Mouse (Mus musculus): ENCODE results near the gene Naa11. TPM values are rescaled to one million over a fixed set of nuclear protein-coding genes. Genes with fewer than 3 reads are reported as not detected.

Naa11 gene
- polyA plus RNA-seq, 1 experiment from 2014 or later: not detected

GRCm38 (mm10) chr5:97379976-97380375, 12.2 kb downstream of the Naa11 start:
- Histone ChIP-seq H3K27ac (no peak overlapping the region), H3K9me3 (replicated peaks; ENCODE audit: low read length) (no peaks in the 10 kb centered on the region), H3K4me1 (replicated peaks; ENCODE audit: insufficient read depth, low read length) (no peaks in the 10 kb centered on the region), H3K4me3 (replicated peaks; ENCODE audit: low read depth, low read length) (no peak overlapping the region), H3K4me2 (ENCODE audit: low read length) (no peak overlapping the region), H3K27me3 (ENCODE audit: insufficient read depth, low read length) (no peaks in the 10 kb centered on the region), H3K9ac (ENCODE audit: low read depth, low read length) (no peak overlapping the region), H3K36me3 (ENCODE audit: insufficient read depth, low read length) (no peaks in the 10 kb centered on the region)
- no peak for TF ChIP-seq CTCF (IDR thresholded peaks at IDR 0.05; ENCODE audit: low read depth)
- ATAC-seq (replicated peaks; ENCODE audit: low FRiP score, low read depth) (no peak), DNase-seq (ENCODE audit: low spot score) (no peak)
- 53% methylated on average over 3 of the region's 3 CpGs for WGBS

- H3K27me3 ChIP-seq (ENCODE audit: insufficient read depth, low read length): no peaks in the 10 kb centered on the region
- H3K9ac ChIP-seq (ENCODE audit: low read depth, low read length): no peak overlapping the region
- H3K9me3 ChIP-seq (replicated peaks; ENCODE audit: low read length): no peaks in the 10 kb centered on the region
- TF ChIP-seq CTCF (IDR thresholded peaks at IDR 0.05; ENCODE audit: low read depth): no peak
- H3K4me3 ChIP-seq (replicated peaks; ENCODE audit: low read depth, low read length): no peak overlapping the region
- no peak overlapping the region for H3K27ac ChIP-seq
- 80% methylated on average over 8 of the region's 8 CpGs for WGBS
- H3K36me3 ChIP-seq (ENCODE audit: insufficient read depth, low read length): no peaks in the 10 kb centered on the region
- no peak overlapping the region for H3K4me2 ChIP-seq (ENCODE audit: low read length)
- ATAC-seq (replicated peaks; ENCODE audit: low FRiP score, low read depth) (no peak), DNase-seq (ENCODE audit: low spot score) (no peak)
- H3K4me1 ChIP-seq (replicated peaks; ENCODE audit: insufficient read depth, low read length): no peaks in the 10 kb centered on the region
These were observed 27.4 kb downstream of the Naa11 start for GRCm38 (mm10) chr5:97364781-97365180.

GRCm38 (mm10) chr5:97364252-97364651, 27.9 kb downstream of the Naa11 start:
- Histone ChIP-seq H3K4me1 (replicated peaks; ENCODE audit: insufficient read depth, low read length) (no peaks in the 10 kb centered on the region), H3K9ac (ENCODE audit: low read depth, low read length) (no peak overlapping the region), H3K27me3 (ENCODE audit: insufficient read depth, low read length) (no peaks in the 10 kb centered on the region), H3K27ac (no peak overlapping the region), H3K4me3 (replicated peaks; ENCODE audit: low read depth, low read length) (no peak overlapping the region), H3K9me3 (replicated peaks; ENCODE audit: low read length) (no peaks in the 10 kb centered on the region), H3K36me3 (ENCODE audit: insufficient read depth, low read length) (no peaks in the 10 kb centered on the region), H3K4me2 (ENCODE audit: low read length) (no peak overlapping the region)
- no peak for TF ChIP-seq CTCF (IDR thresholded peaks at IDR 0.05; ENCODE audit: low read depth)
- DNase-seq (ENCODE audit: low spot score) (no peak), ATAC-seq (replicated peaks; ENCODE audit: low FRiP score, low read depth) (no peak)
- 57% methylated on average over 8 of the region's 8 CpGs for WGBS

- Histone ChIP-seq H3K36me3 (ENCODE audit: insufficient read depth, low read length) (no peaks in the 10 kb centered on the region), H3K9ac (ENCODE audit: low read depth, low read length) (no peak overlapping the region), H3K27ac (no peak overlapping the region), H3K4me1 (replicated peaks; ENCODE audit: insufficient read depth, low read length) (no peaks in the 10 kb centered on the region), H3K4me3 (replicated peaks; ENCODE audit: low read depth, low read length) (no peak overlapping the region), H3K9me3 (replicated peaks; ENCODE audit: low read length) (no peaks in the 10 kb centered on the region), H3K4me2 (ENCODE audit: low read length) (no peak overlapping the region), H3K27me3 (ENCODE audit: insufficient read depth, low read length) (no peaks in the 10 kb centered on the region)
- ATAC-seq (replicated peaks; ENCODE audit: low FRiP score, low read depth) (no peak), DNase-seq (ENCODE audit: low spot score) (no peak)
- WGBS: 28% methylated on average over 2 of the region's 2 CpGs
- TF ChIP-seq CTCF (IDR thresholded peaks at IDR 0.05; ENCODE audit: low read depth): no peak
These were observed 29.6 kb downstream of the Naa11 start for GRCm38 (mm10) chr5:97362539-97362938.

GRCm38 (mm10) chr5:97359104-97359503, 33.1 kb downstream of the Naa11 start:
- DNase-seq (ENCODE audit: low spot score) (no peak), ATAC-seq (replicated peaks; ENCODE audit: low FRiP score, low read depth) (no peak)
- H3K27me3 ChIP-seq (ENCODE audit: insufficient read depth, low read length): no peaks in the 10 kb centered on the region
- TF ChIP-seq CTCF (IDR thresholded peaks at IDR 0.05; ENCODE audit: low read depth): no peak
- H3K27ac ChIP-seq: no peak overlapping the region
- H3K4me1 ChIP-seq (replicated peaks; ENCODE audit: insufficient read depth, low read length): no peaks in the 10 kb centered on the region
- H3K9me3 ChIP-seq (replicated peaks; ENCODE audit: low read length): no peaks in the 10 kb centered on the region
- H3K4me2 ChIP-seq (ENCODE audit: low read length): no peak overlapping the region
- H3K9ac ChIP-seq (ENCODE audit: low read depth, low read length): no peak overlapping the region
- H3K36me3 ChIP-seq (ENCODE audit: insufficient read depth, low read length): no peaks in the 10 kb centered on the region
- WGBS: 55% methylated on average over 4 of the region's 4 CpGs
- H3K4me3 ChIP-seq (replicated peaks; ENCODE audit: low read depth, low read length): no peak overlapping the region

- H3K27me3 ChIP-seq (ENCODE audit: insufficient read depth, low read length): no peaks in the 10 kb centered on the region
- DNase-seq (ENCODE audit: low spot score) (no peak), ATAC-seq (replicated peaks; ENCODE audit: low FRiP score, low read depth) (no peak)
- no peak overlapping the region for H3K4me3 ChIP-seq (replicated peaks; ENCODE audit: low read depth, low read length)
- H3K27ac ChIP-seq: no peak overlapping the region
- 63% methylated on average over 2 of the region's 2 CpGs for WGBS
- no peak overlapping the region for H3K9ac ChIP-seq (ENCODE audit: low read depth, low read length)
- H3K9me3 ChIP-seq (replicated peaks; ENCODE audit: low read length): no peaks in the 10 kb centered on the region
- TF ChIP-seq CTCF (IDR thresholded peaks at IDR 0.05; ENCODE audit: low read depth): no peak
- H3K4me1 ChIP-seq (replicated peaks; ENCODE audit: insufficient read depth, low read length): no peaks in the 10 kb centered on the region
- H3K36me3 ChIP-seq (ENCODE audit: insufficient read depth, low read length): no peaks in the 10 kb centered on the region
- no peak overlapping the region for H3K4me2 ChIP-seq (ENCODE audit: low read length)
These were observed 36.0 kb downstream of the Naa11 start for GRCm38 (mm10) chr5:97356135-97356534.

- Histone ChIP-seq H3K27me3 (ENCODE audit: insufficient read depth, low read length) (no peaks in the 10 kb centered on the region), H3K9me3 (replicated peaks; ENCODE audit: low read length) (no peaks in the 10 kb centered on the region), H3K27ac (no peak overlapping the region), H3K4me3 (replicated peaks; ENCODE audit: low read depth, low read length) (no peak overlapping the region), H3K9ac (ENCODE audit: low read depth, low read length) (no peak overlapping the region), H3K4me1 (replicated peaks; ENCODE audit: insufficient read depth, low read length) (no peaks in the 10 kb centered on the region), H3K36me3 (ENCODE audit: insufficient read depth, low read length) (no peaks in the 10 kb centered on the region), H3K4me2 (ENCODE audit: low read length) (no peak overlapping the region)
- TF ChIP-seq CTCF (IDR thresholded peaks at IDR 0.05; ENCODE audit: low read depth): no peak
- ATAC-seq (replicated peaks; ENCODE audit: low FRiP score, low read depth) (no peak), DNase-seq (ENCODE audit: low spot score) (no peak)
- 98% methylated on average over 2 of the region's 2 CpGs for WGBS
These were observed 37.0 kb downstream of the Naa11 start for GRCm38 (mm10) chr5:97355152-97355551.
